Mouse (Mus musculus): ENCODE results near the gene Ppie. TPM values are rescaled to one million over a fixed set of nuclear protein-coding genes. Genes with fewer than 3 reads are reported as not detected.
"Not testable (repeated sequence)": the region's sequence is repeated elsewhere in the genome, so short reads cannot be mapped to it uniquely, and the experiment has no call there.

Gene Ppie
- polyA plus RNA-seq, 1 experiment from 2014 or later, result 112 TPM

DNA sequence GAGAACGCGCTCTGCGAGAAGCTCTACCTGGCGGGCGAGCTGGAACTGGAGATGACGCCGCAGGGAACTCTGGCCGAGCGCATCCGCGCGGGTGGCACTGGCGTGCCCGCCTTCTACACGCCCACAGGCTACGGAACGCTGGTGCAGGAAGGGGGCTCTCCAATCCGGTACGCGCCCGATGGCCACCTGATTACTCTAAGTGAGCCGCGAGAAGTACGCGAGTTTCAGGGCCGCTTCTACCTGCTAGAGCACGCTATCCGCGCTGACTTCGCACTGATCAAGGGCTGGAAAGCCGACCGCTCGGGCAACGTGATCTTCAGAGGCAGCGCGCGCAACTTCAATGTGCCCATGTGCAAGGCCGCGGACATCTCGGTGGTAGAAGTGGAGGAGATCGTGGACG, 23.1 kb downstream of the Ppie start:
- H3K36me3 ChIP-seq (ENCODE audit: insufficient read depth, low read length); H3K4me1 ChIP-seq (ENCODE audit: insufficient read depth, low read length); H3K27me3 ChIP-seq (ENCODE audit: insufficient read depth, low read length); H3K9ac ChIP-seq (replicated peaks; ENCODE audit: low read length); H3K9me3 ChIP-seq (ENCODE audit: low read length); H3K27ac ChIP-seq (ENCODE audit: low read length): not testable (repeated sequence)
- Histone ChIP-seq H3K4me3 (ENCODE audit: low read length) (peak overlapping the region; percentile 43), H3K4me2 (replicated peaks; ENCODE audit: low read depth, low read length) (peak overlapping the region; percentile 59)
- peak; percentile 52; the same call in 1 of the 2 replicates for ATAC-seq (ENCODE audit: low FRiP score, low TSS enrichment)
- 19% methylated on average over 22 of the region's 42 CpGs for WGBS

DNA sequence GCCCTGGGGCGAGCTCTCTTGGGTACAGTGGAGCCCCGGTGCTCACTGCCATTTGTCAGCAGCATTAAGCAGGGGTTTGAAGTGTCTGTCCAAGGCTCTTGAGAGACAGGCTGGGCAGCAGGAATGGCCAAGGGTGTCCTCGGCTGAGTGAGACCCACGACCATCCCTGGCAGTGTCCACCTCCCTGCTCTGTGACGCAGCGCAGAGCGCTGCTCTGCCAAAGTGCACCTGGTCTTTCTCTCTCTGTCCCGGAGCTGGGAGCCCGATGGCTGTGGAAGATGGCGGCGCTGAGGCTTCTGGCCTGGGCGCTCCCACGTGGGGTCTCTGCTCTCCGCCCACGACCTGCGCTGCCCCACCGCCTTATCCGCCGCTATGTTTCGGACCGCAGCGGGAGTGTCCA, 23.7 kb downstream of the Ppie start, which contains the start of gene Oxct2b:
Gene Oxct2b (plus strand): TSS at position 256 of the 400 bp plus-strand sequence.
- ATAC-seq (ENCODE audit: low FRiP score, low TSS enrichment), result peak; percentile 7; the same call in 1 of the 2 replicates

DNA sequence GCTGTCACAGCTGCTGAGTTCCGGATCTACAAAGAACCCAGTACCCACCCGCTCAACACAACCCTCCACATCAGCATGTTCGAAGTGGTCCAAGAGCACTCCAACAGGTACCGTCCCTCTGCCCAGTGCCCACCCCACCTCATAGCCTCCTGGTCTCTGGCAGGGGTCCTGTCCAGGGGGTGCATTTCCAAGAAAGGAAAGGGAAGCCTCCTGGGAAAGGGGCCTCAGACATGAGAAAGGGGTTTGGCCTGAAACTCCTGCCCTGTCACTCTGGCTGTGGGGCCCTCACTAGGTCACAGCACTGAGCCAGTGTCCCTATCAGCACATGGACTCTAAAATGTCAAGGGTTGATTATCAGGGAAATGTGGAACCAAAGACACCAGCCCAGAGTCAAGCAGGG, 25.1 kb downstream of the Ppie start:
- H3K9me3 ChIP-seq (ENCODE audit: low read length); H3K27me3 ChIP-seq (ENCODE audit: insufficient read depth, low read length); H3K4me3 ChIP-seq (ENCODE audit: low read length); H3K9ac ChIP-seq (replicated peaks; ENCODE audit: low read length); H3K27ac ChIP-seq (ENCODE audit: low read length); ATAC-seq (ENCODE audit: low FRiP score, low TSS enrichment); H3K4me1 ChIP-seq (ENCODE audit: insufficient read depth, low read length); H3K4me2 ChIP-seq (replicated peaks; ENCODE audit: low read depth, low read length); H3K36me3 ChIP-seq (ENCODE audit: insufficient read depth, low read length): not testable (repeated sequence)
- 86% methylated on average over 4 of the region's 4 CpGs for WGBS

More for the DNA sequence above, 23.7 kb downstream of the Ppie start, which contains the start of gene Oxct2b:
- Histone ChIP-seq H3K36me3 (ENCODE audit: insufficient read depth, low read length) (no peaks in the 10 kb centered on the region), H3K4me3 (ENCODE audit: low read length) (peak within 1 kb of the TSS; percentile 43), H3K9ac (replicated peaks; ENCODE audit: low read length) (0 out of 2 replicates have a peak within 1 kb of the TSS, but pooled peaks have one; percentile 39), H3K27me3 (ENCODE audit: insufficient read depth, low read length) (peaks cover 10% of the 10 kb centered on the region; the same call in 1 of the 2 replicates), H3K4me2 (replicated peaks; ENCODE audit: low read depth, low read length) (peak within 1 kb of the TSS; percentile 59), H3K9me3 (ENCODE audit: low read length) (no peaks in the 10 kb centered on the region), H3K4me1 (ENCODE audit: insufficient read depth, low read length) (no peaks in the 10 kb centered on the region), H3K27ac (ENCODE audit: low read length) (no peak within 1 kb of the TSS)
- WGBS, result 13% methylated on average over 22 of the region's 22 CpGs

DNA sequence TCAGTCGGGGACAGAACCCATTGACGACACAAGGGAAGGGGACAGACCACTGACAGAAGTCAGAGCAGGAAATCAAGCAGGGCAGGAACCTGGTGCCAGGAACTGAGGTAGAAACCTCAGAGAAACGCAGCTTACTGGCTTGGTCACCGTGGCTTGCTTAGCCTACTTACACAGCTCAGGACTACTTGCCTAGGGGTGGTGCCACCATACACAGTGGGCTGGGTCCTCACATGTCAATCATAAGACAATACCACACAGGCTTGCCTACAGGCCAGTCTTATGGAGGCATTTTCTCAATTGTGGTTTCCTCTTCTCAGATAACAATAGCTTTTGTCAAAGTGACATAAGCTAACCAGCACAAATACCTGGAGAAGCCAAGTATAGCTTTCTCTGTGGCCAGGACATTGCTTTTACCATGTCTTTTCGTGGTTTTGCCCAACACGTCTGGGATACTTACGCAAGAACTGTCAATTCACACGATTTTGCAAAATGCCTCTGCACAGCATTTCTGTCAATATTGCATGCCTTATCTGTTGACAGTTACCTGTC, 27.5 kb downstream of the Ppie start:
- Histone ChIP-seq H3K9ac (replicated peaks; ENCODE audit: low read length) (no peak overlapping the region), H3K4me2 (replicated peaks; ENCODE audit: low read depth, low read length) (no peak overlapping the region), H3K27me3 (ENCODE audit: insufficient read depth, low read length) (peaks cover 6% of the 10 kb centered on the region; the same call in 1 of the 2 replicates), H3K4me1 (ENCODE audit: insufficient read depth, low read length) (no peaks in the 10 kb centered on the region), H3K9me3 (ENCODE audit: low read length) (no peaks in the 10 kb centered on the region), H3K4me3 (ENCODE audit: low read length) (no peak overlapping the region), H3K27ac (ENCODE audit: low read length) (no peak overlapping the region), H3K36me3 (ENCODE audit: insufficient read depth, low read length) (no peaks in the 10 kb centered on the region)
- no peak for ATAC-seq (ENCODE audit: low FRiP score, low TSS enrichment)
- WGBS, result 82% methylated on average over 8 of the region's 8 CpGs

DNA sequence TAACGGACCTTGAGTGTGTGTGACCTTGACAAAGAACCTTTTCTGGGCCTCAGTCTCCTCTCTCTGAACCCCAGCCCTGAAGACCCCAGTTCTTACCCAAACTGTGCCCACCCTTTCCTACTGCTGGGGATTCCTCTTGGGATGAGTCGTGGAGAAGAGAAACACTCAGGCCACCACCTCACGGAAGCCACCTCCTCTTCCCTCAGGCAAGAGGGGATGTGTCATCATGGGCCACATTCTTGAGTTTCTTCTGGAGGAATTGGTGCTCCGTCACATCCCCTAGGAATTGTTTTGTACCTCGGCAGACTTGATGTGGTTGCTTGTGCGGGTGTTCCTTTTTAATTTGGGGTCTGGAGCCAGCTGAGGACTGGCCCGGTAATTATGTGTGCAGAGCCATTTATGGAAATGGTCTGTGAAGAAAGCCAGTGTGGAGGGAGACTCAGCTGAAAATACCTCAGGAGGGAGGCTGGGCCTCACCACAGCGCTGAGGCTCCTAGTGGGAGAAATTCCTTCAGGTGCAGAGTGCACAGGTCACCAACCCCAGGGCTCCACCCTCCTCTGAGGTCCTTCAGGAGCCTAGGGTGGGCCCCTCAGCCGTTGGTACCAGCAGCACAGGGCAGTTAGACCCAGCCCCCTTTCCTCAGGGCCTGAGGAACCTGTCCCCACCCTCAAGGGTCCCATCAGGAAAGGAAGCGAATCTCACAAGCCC, 28.3 kb downstream of the Ppie start:
- H3K27me3 ChIP-seq (ENCODE audit: insufficient read depth, low read length); H3K4me3 ChIP-seq (ENCODE audit: low read length); H3K4me1 ChIP-seq (ENCODE audit: insufficient read depth, low read length); ATAC-seq (ENCODE audit: low FRiP score, low TSS enrichment); H3K4me2 ChIP-seq (replicated peaks; ENCODE audit: low read depth, low read length); H3K27ac ChIP-seq (ENCODE audit: low read length); H3K36me3 ChIP-seq (ENCODE audit: insufficient read depth, low read length); H3K9ac ChIP-seq (replicated peaks; ENCODE audit: low read length); H3K9me3 ChIP-seq (ENCODE audit: low read length): not testable (repeated sequence)
- 73% methylated on average over 10 of the region's 10 CpGs for WGBS

DNA sequence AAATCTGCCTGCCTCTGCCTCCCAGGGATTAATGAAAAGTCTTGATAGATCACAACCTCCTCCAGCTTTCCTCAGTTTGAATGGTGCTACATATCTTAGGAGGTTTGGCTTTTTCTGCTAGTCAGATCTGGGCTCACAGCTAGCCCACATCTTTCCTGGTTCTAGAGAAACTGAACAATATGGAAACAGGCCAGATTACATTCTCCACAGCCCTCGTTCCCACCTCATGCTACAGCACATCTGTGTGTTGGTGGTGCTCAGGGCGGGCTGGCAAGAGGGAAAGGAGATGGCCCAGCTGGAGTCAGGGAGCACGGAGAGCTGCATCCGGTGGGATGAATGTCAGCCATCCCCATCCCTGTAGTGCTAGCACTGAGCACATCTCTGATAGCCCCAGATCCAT, 29.0 kb downstream of the Ppie start:
- 87% methylated on average over 4 of the region's 4 CpGs for WGBS
- Histone ChIP-seq H3K9me3 (ENCODE audit: low read length) (no peaks in the 10 kb centered on the region), H3K4me1 (ENCODE audit: insufficient read depth, low read length) (no peaks in the 10 kb centered on the region), H3K9ac (replicated peaks; ENCODE audit: low read length) (no peak overlapping the region), H3K36me3 (ENCODE audit: insufficient read depth, low read length) (no peaks in the 10 kb centered on the region), H3K27ac (ENCODE audit: low read length) (no peak overlapping the region), H3K4me3 (ENCODE audit: low read length) (no peak overlapping the region), H3K27me3 (ENCODE audit: insufficient read depth, low read length) (peaks cover 9% of the 10 kb centered on the region), H3K4me2 (replicated peaks; ENCODE audit: low read depth, low read length) (no peak overlapping the region)
- no peak for ATAC-seq (ENCODE audit: low FRiP score, low TSS enrichment)

DNA sequence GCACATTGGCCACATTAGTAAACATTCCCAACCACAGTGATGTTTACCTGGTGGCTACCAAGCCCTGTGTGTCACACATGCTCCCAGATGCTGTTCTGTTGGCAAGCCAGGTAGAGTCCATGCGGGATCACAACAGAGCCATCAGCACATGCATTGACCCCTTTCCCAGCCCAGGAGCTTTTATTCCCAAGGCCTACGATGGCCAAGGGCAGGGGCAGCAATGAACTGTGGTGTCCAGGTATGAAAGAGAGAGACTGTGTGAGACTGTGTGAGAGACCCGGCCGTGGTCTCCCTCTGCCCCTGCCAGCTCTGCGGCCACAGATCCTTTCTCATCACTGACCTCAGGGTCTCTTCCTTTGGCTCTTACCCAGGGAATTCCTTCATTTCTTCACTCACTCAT, 31.7 kb downstream of the Ppie start:
- no peak for ATAC-seq (ENCODE audit: low FRiP score, low TSS enrichment)
- WGBS, result 87% methylated on average over 5 of the region's 5 CpGs

DNA sequence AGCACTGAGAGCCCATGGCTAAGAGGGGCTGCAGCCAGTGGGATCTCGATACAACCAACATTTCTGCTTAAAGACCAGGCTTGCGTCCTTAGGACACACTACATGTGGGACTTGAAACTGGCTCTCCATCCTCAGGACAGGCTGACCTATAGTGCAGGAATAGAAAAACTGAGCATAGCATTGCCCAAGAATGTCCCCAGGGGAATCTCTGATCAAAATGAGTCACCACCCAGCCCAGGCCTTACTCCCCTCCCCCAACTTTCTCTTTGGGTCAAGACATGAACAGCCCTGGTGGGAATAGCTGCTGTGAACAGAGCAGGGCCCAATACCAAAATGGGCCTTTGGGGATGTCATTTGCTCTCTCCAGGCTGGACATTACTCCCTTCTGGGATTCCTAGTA, 32.9 kb downstream of the Ppie start:
- WGBS, result 75% methylated on average over 2 of the region's 2 CpGs
- Histone ChIP-seq H3K9ac (replicated peaks; ENCODE audit: low read length) (no peak overlapping the region), H3K27ac (ENCODE audit: low read length) (no peak overlapping the region), H3K9me3 (ENCODE audit: low read length) (no peaks in the 10 kb centered on the region), H3K36me3 (ENCODE audit: insufficient read depth, low read length) (no peaks in the 10 kb centered on the region), H3K4me3 (ENCODE audit: low read length) (no peak overlapping the region), H3K27me3 (ENCODE audit: insufficient read depth, low read length) (peaks cover 36% of the 10 kb centered on the region), H3K4me1 (ENCODE audit: insufficient read depth, low read length) (peaks cover 8% of the 10 kb centered on the region), H3K4me2 (replicated peaks; ENCODE audit: low read depth, low read length) (no peak overlapping the region)
- ATAC-seq (ENCODE audit: low FRiP score, low TSS enrichment), result no peak

More for the DNA sequence above, 31.7 kb downstream of the Ppie start:
- no peak overlapping the region for H3K4me2 ChIP-seq (replicated peaks; ENCODE audit: low read depth, low read length)
- H3K27me3 ChIP-seq (ENCODE audit: insufficient read depth, low read length), result peaks cover 34% of the 10 kb centered on the region
- H3K9ac ChIP-seq (replicated peaks; ENCODE audit: low read length), result no peak overlapping the region
- no peak overlapping the region for H3K4me3 ChIP-seq (ENCODE audit: low read length)
- no peak overlapping the region for H3K27ac ChIP-seq (ENCODE audit: low read length)
- no peaks in the 10 kb centered on the region for H3K36me3 ChIP-seq (ENCODE audit: insufficient read depth, low read length)
- peaks cover 8% of the 10 kb centered on the region for H3K4me1 ChIP-seq (ENCODE audit: insufficient read depth, low read length)
- H3K9me3 ChIP-seq (ENCODE audit: low read length), result no peaks in the 10 kb centered on the region

DNA sequence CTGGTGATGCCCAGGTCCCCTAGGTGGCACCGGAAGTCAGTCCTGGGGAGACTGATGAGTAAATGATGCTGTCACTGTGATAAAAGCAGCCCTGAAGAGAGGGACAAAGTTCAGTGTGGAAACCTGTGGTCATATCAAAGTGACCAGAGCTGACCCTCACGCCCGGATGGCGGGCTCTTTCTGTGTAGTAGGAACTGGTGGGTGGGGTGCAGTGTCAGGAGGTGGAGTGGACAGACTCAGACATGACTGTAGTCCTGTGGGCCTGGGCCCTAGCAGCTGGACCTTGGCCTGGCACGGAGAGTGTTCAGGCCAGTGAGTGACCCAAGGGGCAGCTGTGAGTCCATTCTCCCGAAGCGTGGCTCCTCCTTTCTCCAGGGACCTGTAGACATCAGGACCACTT, 33.8 kb downstream of the Ppie start:
- peaks cover 36% of the 10 kb centered on the region for H3K27me3 ChIP-seq (ENCODE audit: insufficient read depth, low read length)
- H3K9me3 ChIP-seq (ENCODE audit: low read length); H3K4me2 ChIP-seq (replicated peaks; ENCODE audit: low read depth, low read length); H3K9ac ChIP-seq (replicated peaks; ENCODE audit: low read length); ATAC-seq (ENCODE audit: low FRiP score, low TSS enrichment); H3K27ac ChIP-seq (ENCODE audit: low read length); H3K4me3 ChIP-seq (ENCODE audit: low read length); H3K4me1 ChIP-seq (ENCODE audit: insufficient read depth, low read length); H3K36me3 ChIP-seq (ENCODE audit: insufficient read depth, low read length): not testable (repeated sequence)
- 90% methylated on average over 7 of the region's 7 CpGs for WGBS

DNA sequence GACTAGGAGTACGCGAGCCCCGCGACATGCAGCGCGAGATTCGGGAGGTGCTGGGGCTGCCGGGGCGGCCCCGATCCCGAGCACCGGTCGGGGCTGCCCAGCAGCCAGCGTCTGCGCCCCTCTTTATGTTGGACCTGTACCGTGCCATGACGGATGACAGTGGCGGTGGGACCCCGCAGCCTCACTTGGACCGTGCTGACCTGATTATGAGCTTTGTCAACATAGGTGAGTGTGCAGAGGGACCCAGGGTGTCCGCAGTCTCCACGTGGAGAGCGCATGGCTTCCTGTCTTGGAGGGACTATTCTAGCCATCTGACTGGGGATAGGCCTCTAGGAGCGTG, 34.3 kb downstream of the Ppie start:
- peak; percentile 67 for ATAC-seq (ENCODE audit: low FRiP score, low TSS enrichment)
- no peak overlapping the region for H3K9ac ChIP-seq (replicated peaks; ENCODE audit: low read length)
- H3K4me1 ChIP-seq (ENCODE audit: insufficient read depth, low read length), result peaks cover 8% of the 10 kb centered on the region
- H3K27ac ChIP-seq (ENCODE audit: low read length), result no peak overlapping the region
- WGBS, result 23% methylated on average over 24 of the region's 24 CpGs
- H3K27me3 ChIP-seq (ENCODE audit: insufficient read depth, low read length), result peaks cover 36% of the 10 kb centered on the region
- no peaks in the 10 kb centered on the region for H3K36me3 ChIP-seq (ENCODE audit: insufficient read depth, low read length)
- H3K9me3 ChIP-seq (ENCODE audit: low read length), result no peaks in the 10 kb centered on the region
- peak overlapping the region; percentile 41 for H3K4me3 ChIP-seq (ENCODE audit: low read length)
- H3K4me2 ChIP-seq (replicated peaks; ENCODE audit: low read depth, low read length), result peak overlapping the region; percentile 48
